Mouse (Mus musculus): Measurements from ENCODE around the gene Rtf2. TPM values are rescaled to one million over a fixed set of nuclear protein-coding genes. Genes with fewer than 3 reads are reported as not detected.

Gene Rtf2
- polyA plus RNA-seq, 1 experiment, result 53.6 TPM

- 54% methylated on average over 4 of the region's 4 CpGs for WGBS
- Histone ChIP-seq H3K27ac (ENCODE audit: control insufficient read depth, insufficient read depth, low read depth, low read length, poor library complexity) (no peak overlapping the region; the same call in 1 of the 2 replicates), H3K4me1 (ENCODE audit: control insufficient read depth, insufficient read depth, low read length) (no peaks in the 10 kb centered on the region), H3K4me3 (replicated peaks; ENCODE audit: control insufficient read depth, low read depth, low read length) (no peak overlapping the region)
- TF ChIP-seq CTCF (IDR thresholded peaks at IDR 0.05; ENCODE audit: control insufficient read depth, insufficient read depth, low read length), result no peak
- no peak for TF ChIP-seq POLR2A (IDR thresholded peaks at IDR 0.05; ENCODE audit: borderline replicate concordance, control insufficient read depth, low read depth, low read length)
Measured at GRCm38 (mm10) chr2:172413273-172413672, 27.1 kb upstream of the Rtf2 start.

DNA sequence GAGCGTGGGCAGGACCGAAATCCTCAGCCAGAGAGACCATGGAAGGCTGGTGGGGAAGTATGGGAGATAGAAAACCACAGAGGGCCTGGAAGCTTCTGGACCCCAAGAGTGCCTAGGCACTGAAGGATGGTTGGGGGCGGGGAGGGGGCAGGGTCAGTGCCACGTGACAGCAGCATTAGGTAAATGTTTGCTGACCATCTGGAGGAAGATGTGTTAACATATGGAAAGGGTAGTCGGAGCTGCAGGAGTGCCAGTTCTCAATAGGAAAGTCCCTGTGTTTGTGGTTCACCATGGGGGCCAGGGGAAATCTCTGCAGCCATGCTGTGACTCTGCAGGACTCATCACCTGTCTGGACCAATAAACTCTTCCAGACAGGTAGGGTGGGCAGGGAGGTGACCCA lies 26.5 kb upstream of the Rtf2 start:
- Histone ChIP-seq H3K4me1 (ENCODE audit: control insufficient read depth, insufficient read depth, low read length) (no peaks in the 10 kb centered on the region), H3K4me3 (replicated peaks; ENCODE audit: control insufficient read depth, low read depth, low read length) (no peak overlapping the region), H3K27ac (ENCODE audit: control insufficient read depth, insufficient read depth, low read depth, low read length, poor library complexity) (no peak overlapping the region)
- TF ChIP-seq POLR2A (IDR thresholded peaks at IDR 0.05; ENCODE audit: borderline replicate concordance, control insufficient read depth, low read depth, low read length) (no peak), CTCF (IDR thresholded peaks at IDR 0.05; ENCODE audit: control insufficient read depth, insufficient read depth, low read length) (no peak)
- 61% methylated on average over 5 of the region's 5 CpGs for WGBS

- TF ChIP-seq POLR2A (IDR thresholded peaks at IDR 0.05; ENCODE audit: borderline replicate concordance, control insufficient read depth, low read depth, low read length), result no peak
- no peak for TF ChIP-seq CTCF (IDR thresholded peaks at IDR 0.05; ENCODE audit: control insufficient read depth, insufficient read depth, low read length)
- Histone ChIP-seq H3K4me1 (ENCODE audit: control insufficient read depth, insufficient read depth, low read length) (no peaks in the 10 kb centered on the region), H3K4me3 (replicated peaks; ENCODE audit: control insufficient read depth, low read depth, low read length) (no peak overlapping the region), H3K27ac (ENCODE audit: control insufficient read depth, insufficient read depth, low read depth, low read length, poor library complexity) (no peak overlapping the region)
- 78% methylated on average over 12 of the region's 12 CpGs for WGBS
Measured at GRCm38 (mm10) chr2:172416218-172416617, 24.1 kb upstream of the Rtf2 start.

DNA sequence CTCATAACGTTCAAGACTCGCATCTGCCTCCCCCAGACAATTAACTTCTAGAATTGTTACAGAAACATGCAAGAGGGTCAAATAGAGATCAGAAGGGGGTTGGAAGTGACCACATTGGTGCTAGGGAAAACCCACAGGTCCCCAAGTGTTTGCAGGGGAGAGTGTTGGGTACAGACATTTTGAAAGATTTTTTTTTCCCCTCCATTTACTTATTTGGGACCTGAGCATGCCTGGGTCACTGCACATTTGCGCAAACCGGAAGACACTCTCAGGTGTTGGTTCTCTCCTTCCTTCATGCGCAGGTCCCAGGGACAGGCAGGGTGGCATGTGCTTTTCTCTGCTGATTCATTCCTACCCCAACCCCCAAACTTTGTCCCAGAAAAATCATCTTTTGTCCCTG lies 23.5 kb upstream of the Rtf2 start:
- H3K27ac ChIP-seq (ENCODE audit: control insufficient read depth, insufficient read depth, low read depth, low read length, poor library complexity), result no peak overlapping the region
- no peaks in the 10 kb centered on the region for H3K4me1 ChIP-seq (ENCODE audit: control insufficient read depth, insufficient read depth, low read length)
- no peak overlapping the region for H3K4me3 ChIP-seq (replicated peaks; ENCODE audit: control insufficient read depth, low read depth, low read length)
- no peak for TF ChIP-seq POLR2A (IDR thresholded peaks at IDR 0.05; ENCODE audit: borderline replicate concordance, control insufficient read depth, low read depth, low read length)
- no peak for TF ChIP-seq CTCF (IDR thresholded peaks at IDR 0.05; ENCODE audit: control insufficient read depth, insufficient read depth, low read length)
- WGBS, result 82% methylated on average over 5 of the region's 5 CpGs

GRCm38 (mm10) chr2:172418208-172418607 lies 22.1 kb upstream of the Rtf2 start:
- no peak overlapping the region for H3K27ac ChIP-seq (ENCODE audit: control insufficient read depth, insufficient read depth, low read depth, low read length, poor library complexity)
- H3K4me1 ChIP-seq (ENCODE audit: control insufficient read depth, insufficient read depth, low read length), result no peaks in the 10 kb centered on the region
- H3K4me3 ChIP-seq (replicated peaks; ENCODE audit: control insufficient read depth, low read depth, low read length), result no peak overlapping the region
- WGBS, result 87% methylated on average over 5 of the region's 5 CpGs
- TF ChIP-seq CTCF (IDR thresholded peaks at IDR 0.05; ENCODE audit: control insufficient read depth, insufficient read depth, low read length) (no peak), POLR2A (IDR thresholded peaks at IDR 0.05; ENCODE audit: borderline replicate concordance, control insufficient read depth, low read depth, low read length) (no peak)

GRCm38 (mm10) chr2:172430609-172431008 lies 9.7 kb upstream of the Rtf2 start:
- Histone ChIP-seq H3K4me3 (replicated peaks; ENCODE audit: control insufficient read depth, low read depth, low read length) (no peak overlapping the region), H3K4me1 (ENCODE audit: control insufficient read depth, insufficient read depth, low read length) (no peaks in the 10 kb centered on the region; the same call in 1 of the 2 replicates), H3K27ac (ENCODE audit: control insufficient read depth, insufficient read depth, low read depth, low read length, poor library complexity) (no peak overlapping the region)
- no peak for TF ChIP-seq POLR2A (IDR thresholded peaks at IDR 0.05; ENCODE audit: borderline replicate concordance, control insufficient read depth, low read depth, low read length)
- no peak for TF ChIP-seq CTCF (IDR thresholded peaks at IDR 0.05; ENCODE audit: control insufficient read depth, insufficient read depth, low read length)
- 48% methylated on average over 1 of the region's 1 CpGs for WGBS

DNA sequence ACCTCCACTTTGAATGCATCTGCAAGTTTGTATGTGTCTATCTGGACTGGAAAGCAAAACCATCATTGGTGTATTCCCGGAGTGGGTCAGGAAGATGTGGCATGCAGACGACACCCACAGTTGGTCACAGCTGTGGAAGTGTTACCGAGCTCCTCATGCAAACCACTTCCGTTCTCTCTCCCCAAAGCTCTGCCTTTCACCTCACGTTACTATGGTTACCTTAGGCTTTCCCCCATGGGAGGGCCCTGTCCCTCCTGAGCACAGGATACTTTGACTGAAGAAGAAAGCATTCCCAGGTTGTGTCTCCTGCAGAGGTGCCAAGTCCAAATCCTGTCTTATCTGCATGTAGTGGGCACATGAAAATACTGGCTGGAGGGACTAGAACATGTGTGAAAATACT lies 6.6 kb upstream of the Rtf2 start:
- no peaks in the 10 kb centered on the region; the same call in 1 of the 2 replicates for H3K4me1 ChIP-seq (ENCODE audit: control insufficient read depth, insufficient read depth, low read length)
- H3K27ac ChIP-seq (ENCODE audit: control insufficient read depth, insufficient read depth, low read depth, low read length, poor library complexity), result no peak overlapping the region
- no peak for TF ChIP-seq CTCF (IDR thresholded peaks at IDR 0.05; ENCODE audit: control insufficient read depth, insufficient read depth, low read length)
- TF ChIP-seq POLR2A (IDR thresholded peaks at IDR 0.05; ENCODE audit: borderline replicate concordance, control insufficient read depth, low read depth, low read length), result no peak
- H3K4me3 ChIP-seq (replicated peaks; ENCODE audit: control insufficient read depth, low read depth, low read length), result no peak overlapping the region
- WGBS, result 8% methylated on average over 5 of the region's 5 CpGs

DNA sequence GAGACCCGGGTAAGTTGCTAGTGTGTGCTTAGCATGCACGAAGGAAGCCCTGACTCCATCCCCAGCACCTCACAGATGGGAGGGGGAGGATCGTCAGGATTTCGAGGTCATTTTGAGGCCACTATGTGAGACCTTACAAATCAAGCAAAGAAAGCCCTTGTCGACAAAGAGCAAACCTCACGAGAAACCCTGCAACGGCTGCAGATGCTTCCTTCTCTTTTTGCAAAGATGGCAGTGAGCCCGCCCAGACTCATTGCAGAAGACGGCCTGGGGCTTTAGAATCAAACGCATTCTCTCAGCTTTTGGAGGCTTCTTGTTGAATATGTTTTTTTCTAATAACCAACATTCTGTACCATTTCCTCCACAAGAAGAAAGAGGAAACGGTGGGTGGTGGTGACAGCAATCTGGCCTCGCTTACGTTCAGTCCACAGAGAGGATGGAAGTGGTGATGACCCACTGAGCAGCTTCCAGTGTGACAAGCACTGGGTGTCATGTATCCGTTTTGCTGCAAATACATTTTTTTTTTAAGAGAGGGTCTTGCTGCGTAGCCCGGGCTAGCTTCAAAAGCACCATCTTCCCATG lies 2.9 kb upstream of the Rtf2 start:
- H3K27ac ChIP-seq (ENCODE audit: control insufficient read depth, insufficient read depth, low read depth, low read length, poor library complexity), result peak overlapping the region; percentile 55
- TF ChIP-seq POLR2A (IDR thresholded peaks at IDR 0.05; ENCODE audit: borderline replicate concordance, control insufficient read depth, low read depth, low read length), result no peak
- no peak for TF ChIP-seq CTCF (IDR thresholded peaks at IDR 0.05; ENCODE audit: control insufficient read depth, insufficient read depth, low read length)
- WGBS, result 3% methylated on average over 16 of the region's 16 CpGs
- no peak overlapping the region for H3K4me3 ChIP-seq (replicated peaks; ENCODE audit: control insufficient read depth, low read depth, low read length)
- H3K4me1 ChIP-seq (ENCODE audit: control insufficient read depth, insufficient read depth, low read length), result no peaks in the 10 kb centered on the region; the same call in 1 of the 2 replicates

DNA sequence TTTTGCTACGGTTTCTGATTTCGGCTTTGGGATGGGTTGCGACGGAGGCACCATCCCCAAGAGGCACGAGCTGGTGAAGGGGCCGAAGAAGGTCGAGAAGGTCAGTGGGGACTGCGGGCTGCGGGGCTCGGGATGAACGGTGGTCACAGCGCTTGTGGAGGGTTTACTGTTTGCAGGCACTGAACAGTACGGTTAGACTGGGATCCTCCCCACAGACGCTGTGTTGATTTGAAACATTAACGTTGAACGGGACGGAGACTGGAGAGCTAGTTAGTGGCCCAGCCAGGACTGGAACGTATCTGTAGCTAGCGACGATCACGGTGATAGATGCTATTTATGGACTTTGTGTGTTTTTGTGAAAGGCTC lies 267 bp downstream of the Rtf2 start:
- H3K27ac ChIP-seq (ENCODE audit: control insufficient read depth, insufficient read depth, low read depth, low read length, poor library complexity), result peak overlapping the region; percentile 79
- peak overlapping the region; percentile 80 for H3K4me3 ChIP-seq (replicated peaks; ENCODE audit: control insufficient read depth, low read depth, low read length)
- WGBS, result under 1% methylated on average over 21 of the region's 21 CpGs
- TF ChIP-seq CTCF (IDR thresholded peaks at IDR 0.05; ENCODE audit: control insufficient read depth, insufficient read depth, low read length) (no peak), POLR2A (IDR thresholded peaks at IDR 0.05; ENCODE audit: borderline replicate concordance, control insufficient read depth, low read depth, low read length) (no peak)
- no peaks in the 10 kb centered on the region; the same call in 1 of the 2 replicates for H3K4me1 ChIP-seq (ENCODE audit: control insufficient read depth, insufficient read depth, low read length)
